ENCODE assay signal across 8 mouse cellular contexts in the genomic region with DNA sequence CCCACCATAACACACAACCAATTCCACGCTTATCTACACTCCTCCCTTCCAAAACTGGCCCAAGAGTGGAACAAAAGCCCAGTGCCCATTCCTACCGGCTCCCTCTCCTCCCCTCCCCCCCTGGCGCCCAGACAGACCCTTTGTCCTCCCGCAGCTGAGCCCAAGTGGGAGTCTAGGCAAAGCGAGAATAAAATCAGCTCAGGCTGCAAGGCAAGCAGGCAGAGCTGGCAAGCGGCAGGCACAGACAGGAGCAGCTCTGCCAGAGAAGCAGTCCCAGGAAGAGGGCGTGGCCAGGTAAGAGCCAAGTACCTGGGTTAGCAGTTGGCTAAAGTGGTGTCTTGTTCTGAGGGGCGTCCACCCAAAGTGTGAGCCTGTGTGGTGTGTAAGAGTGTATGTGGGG. TPM values are rescaled to one million over a fixed set of nuclear protein-coding genes. Genes with fewer than 3 reads are reported as not detected.
DNase-seq lines count a peak whose midpoint lies in the region; ATAC-seq and TF ChIP-seq lines count a peak whose summit lies in the region.

A gene (plus strand): TSS at position 194 of the 400 bp plus-strand sequence.

- no peak within 1 kb of the TSS for H3K4me3 ChIP-seq in left cerebral cortex, adult 2 months
- no peak within 1 kb of the TSS; the same call in 1 of the 2 replicates for H3K4me3 ChIP-seq in forebrain, embryonic 11.5 days (ENCODE audit: low read depth, low read length)
- peak within 1 kb of the TSS; percentile 13; the same call in 1 of the 2 replicates for H3K4me3 ChIP-seq in hindbrain, embryonic 15.5 days
- peak within 1 kb of the TSS; percentile 14; the same call in 1 of the 2 replicates for H3K4me3 ChIP-seq in midbrain, embryonic 15.5 days

- WGBS in forebrain, embryonic 11.5 days, result 11% methylated on average over 8 of the region's 8 CpGs
- WGBS in hindbrain, embryonic 15.5 days, result 23% methylated on average over 8 of the region's 8 CpGs
- WGBS in midbrain, embryonic 15.5 days, result 15% methylated on average over 8 of the region's 8 CpGs

- H3K4me1 ChIP-seq in forebrain, embryonic 11.5 days (replicated peaks; ENCODE audit: control insufficient read depth, insufficient read depth, low read length), result peaks cover 15% of the 10 kb centered on the region
- peaks cover 49% of the 10 kb centered on the region for H3K4me1 ChIP-seq in hindbrain, embryonic 15.5 days (replicated peaks)
- peaks cover 41% of the 10 kb centered on the region for H3K4me1 ChIP-seq in midbrain, embryonic 15.5 days

- no peaks in the 10 kb centered on the region for H3K36me3 ChIP-seq in forebrain, embryonic 11.5 days (ENCODE audit: control insufficient read depth, insufficient read depth, low read length)
- peaks cover 5% of the 10 kb centered on the region for H3K36me3 ChIP-seq in hindbrain, embryonic 15.5 days
- peaks cover 6% of the 10 kb centered on the region; the same call in 1 of the 2 replicates for H3K36me3 ChIP-seq in midbrain, embryonic 15.5 days (replicated peaks)

- H3K27ac ChIP-seq in left cerebral cortex, adult 2 months, result no peak within 1 kb of the TSS
- H3K27ac ChIP-seq in forebrain, embryonic 11.5 days (ENCODE audit: low read depth, low read length), result 0 out of 2 replicates have a peak within 1 kb of the TSS, but pooled peaks have one; percentile 4
- H3K27ac ChIP-seq in hindbrain, embryonic 15.5 days (replicated peaks), result peak within 1 kb of the TSS; percentile 69
- peak within 1 kb of the TSS; percentile 67 for H3K27ac ChIP-seq in midbrain, embryonic 15.5 days

- H3K4me2 ChIP-seq in forebrain, embryonic 11.5 days (ENCODE audit: low read depth, low read length, severe bottlenecking), result peak within 1 kb of the TSS; percentile 26; the same call in 1 of the 2 replicates
- H3K4me2 ChIP-seq in hindbrain, embryonic 15.5 days, result peak within 1 kb of the TSS; percentile 43
- H3K4me2 ChIP-seq in midbrain, embryonic 15.5 days, result peak within 1 kb of the TSS; percentile 57

- peak; percentile 79 for DNase-seq in left cerebral cortex, postnatal 4 days
- no peak for DNase-seq in left cerebral cortex, adult 2 months (ENCODE audit: extremely low spot score in 1 of 2, low spot score in 2 of 2)
- DNase-seq in forebrain, embryonic 11.5 days (ENCODE audit: low spot score), result peak; percentile 69
- DNase-seq in ovary, adult 18-20 months (ENCODE audit: low spot score), result no peak
- no peak for DNase-seq in B cell, adult 2 months

- H3K9ac ChIP-seq in forebrain, embryonic 11.5 days (ENCODE audit: low read length), result peak within 1 kb of the TSS; percentile 43
- peak within 1 kb of the TSS; percentile 21 for H3K9ac ChIP-seq in hindbrain, embryonic 15.5 days
- H3K9ac ChIP-seq in midbrain, embryonic 15.5 days, result peak within 1 kb of the TSS; percentile 33

- no peak for ATAC-seq in forebrain, embryonic 11.5 days (replicated peaks; ENCODE audit: low FRiP score)
- ATAC-seq in hindbrain, embryonic 15.5 days (ENCODE audit: low FRiP score, low read depth), result no peak
- ATAC-seq in midbrain, embryonic 15.5 days (replicated peaks), result no peak
- ATAC-seq in erythroblast, adult 5-6 weeks (replicated peaks; ENCODE audit: low FRiP score, poor library complexity, severe bottlenecking), result no peak

- TF ChIP-seq CTCF in left cerebral cortex, adult 2 months (IDR thresholded peaks at IDR 0.05), result no peak

- intact Hi-C loops in left cerebral cortex, postnatal 4 days (cut with DNase I), result no loop called here
- intact Hi-C loops in left cerebral cortex, adult 2 months (cut with DNase I), result loop anchor here (10.0 kb wide), 1 partner anchor 201 kb away; a partner anchor contains a TSS

- H3K27me3 ChIP-seq in forebrain, embryonic 11.5 days (ENCODE audit: control insufficient read depth, insufficient read depth, low read length), result peaks cover 17% of the 10 kb centered on the region
- no peaks in the 10 kb centered on the region for H3K27me3 ChIP-seq in hindbrain, embryonic 15.5 days
- H3K27me3 ChIP-seq in midbrain, embryonic 15.5 days (replicated peaks), result no peaks in the 10 kb centered on the region

- no peaks in the 10 kb centered on the region for H3K9me3 ChIP-seq in forebrain, embryonic 11.5 days (ENCODE audit: control insufficient read depth, low read length)
- H3K9me3 ChIP-seq in hindbrain, embryonic 15.5 days, result no peaks in the 10 kb centered on the region
- H3K9me3 ChIP-seq in midbrain, embryonic 15.5 days, result no peaks in the 10 kb centered on the region

RNA-seq across cellular contexts. Expression of the gene that starts here (rescaled TPM):
- 1 to 10 TPM; 4.8 to 5.8 TPM for total RNA-seq in left cerebral cortex, postnatal 4 days (2021)
- total RNA-seq in left cerebral cortex, adult 2 months (2021), result 1 to 10 TPM; 2.3 to 2.7 TPM
- polyA plus RNA-seq in forebrain, embryonic 11.5 days (2014; fragmentation: Nextera tagmentation; extraction: Ambion mirVana), result 4.7 and 5.5 TPM in 2 replicates
- 5.0 and 7.3 TPM in 2 replicates for polyA plus RNA-seq in hindbrain, embryonic 15.5 days (2015; fragmentation: Nextera tagmentation; extraction: Ambion mirVana)
- polyA plus RNA-seq in midbrain, embryonic 15.5 days (2015; fragmentation: Nextera tagmentation; extraction: Ambion mirVana), result 7.1 and 7.5 TPM in 2 replicates
- 1.9 TPM in 1 of 2 replicates, not detected in the other for total RNA-seq in erythroblast, adult 5-6 weeks (2015; ENCODE audit: low replicate concordance)
- not detected in 2 replicates for total RNA-seq in erythroblast, adult 5-6 weeks (2017; ENCODE audit: low replicate concordance)

Comparison
In these comparisons a context has a peak if more than half of its experiments do, and no peak if none do; other contexts are left out.
1. DNase-seq: peak in left cerebral cortex, postnatal 4 days (single experiment) and forebrain, embryonic 11.5 days (single experiment); none in left cerebral cortex, adult 2 months (0 of 2), ovary, adult 18-20 months (single experiment) and B cell, adult 2 months (0 of 2).
2. H3K4me3 ChIP-seq: peak in hindbrain, embryonic 15.5 days (single experiment) and midbrain, embryonic 15.5 days (single experiment); none in left cerebral cortex, adult 2 months (single experiment) and forebrain, embryonic 11.5 days (single experiment).
3. Peak in every context shown above with its lines, with median percentiles within 50 percentile points of each other: H3K4me2 ChIP-seq and H3K9ac ChIP-seq.